Mouse (Mus musculus): ENCODE results near the gene Plppr1. TPM values are rescaled to one million over a fixed set of nuclear protein-coding genes. Genes with fewer than 3 reads are reported as not detected.

Gene Plppr1
- polyA plus RNA-seq, 1 experiment, result not detected

DNA sequence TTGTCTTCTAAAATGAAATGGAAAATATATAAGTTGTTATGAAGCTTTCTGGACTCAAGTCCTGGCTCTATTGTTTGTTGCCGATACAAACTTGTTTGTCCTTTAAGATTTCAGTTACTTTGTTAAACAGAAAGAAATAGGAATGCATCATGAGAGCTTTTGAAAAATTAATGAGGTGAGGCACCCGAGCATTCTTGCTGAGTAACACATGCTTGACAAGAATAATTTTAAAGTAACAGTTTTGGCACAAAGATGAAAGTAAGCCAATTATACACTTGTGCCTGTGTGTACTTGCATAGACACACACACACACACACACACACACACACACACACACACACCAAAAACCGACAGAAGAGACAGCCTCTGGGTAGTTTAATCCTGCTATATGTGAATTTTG, 155.3 kb downstream of the Plppr1 start:
- Histone ChIP-seq H3K4me3 (ENCODE audit: low read depth, low read length) (no peak overlapping the region), H3K9me3 (replicated peaks; ENCODE audit: control insufficient read depth, insufficient read depth, low read length, poor library complexity, severe bottlenecking) (no peaks in the 10 kb centered on the region), H3K4me1 (ENCODE audit: control insufficient read depth, insufficient read depth, low read length) (no peaks in the 10 kb centered on the region), H3K27me3 (ENCODE audit: control insufficient read depth, insufficient read depth, low read length, poor library complexity, severe bottlenecking) (no peaks in the 10 kb centered on the region), H3K9ac (ENCODE audit: low read depth, poor library complexity, severe bottlenecking) (no peak overlapping the region), H3K27ac (ENCODE audit: insufficient read depth, low read length) (no peak overlapping the region), H3K36me3 (ENCODE audit: control insufficient read depth, insufficient read depth, low read length, poor library complexity, severe bottlenecking) (no peaks in the 10 kb centered on the region)
- TF ChIP-seq CTCF (IDR thresholded peaks at IDR 0.05; ENCODE audit: low read depth, low read length) (no peak), EP300 (IDR thresholded peaks at IDR 0.05; ENCODE audit: insufficient read depth, low read depth, low read length) (no peak), POLR2A (IDR thresholded peaks at IDR 0.05; ENCODE audit: insufficient read depth, low read length) (no peak)

- no peak for TF ChIP-seq POLR2A (IDR thresholded peaks at IDR 0.05; ENCODE audit: insufficient read depth, low read length)
- no peak for TF ChIP-seq EP300 (IDR thresholded peaks at IDR 0.05; ENCODE audit: insufficient read depth, low read depth, low read length)
- no peak for TF ChIP-seq CTCF (IDR thresholded peaks at IDR 0.05; ENCODE audit: low read depth, low read length)
- Histone ChIP-seq H3K4me3 (ENCODE audit: low read depth, low read length) (no peak overlapping the region), H3K27me3 (ENCODE audit: control insufficient read depth, insufficient read depth, low read length, poor library complexity, severe bottlenecking) (no peaks in the 10 kb centered on the region), H3K9me3 (replicated peaks; ENCODE audit: control insufficient read depth, insufficient read depth, low read length, poor library complexity, severe bottlenecking) (no peaks in the 10 kb centered on the region; the same call in 1 of the 2 replicates), H3K9ac (ENCODE audit: low read depth, poor library complexity, severe bottlenecking) (no peak overlapping the region), H3K27ac (ENCODE audit: insufficient read depth, low read length) (no peak overlapping the region), H3K4me1 (ENCODE audit: control insufficient read depth, insufficient read depth, low read length) (no peaks in the 10 kb centered on the region), H3K36me3 (ENCODE audit: control insufficient read depth, insufficient read depth, low read length, poor library complexity, severe bottlenecking) (no peaks in the 10 kb centered on the region)
Measured at GRCm38 (mm10) chr4:49223501-49223900, 164.4 kb downstream of the Plppr1 start.

- Histone ChIP-seq H3K4me3 (ENCODE audit: low read depth, low read length) (no peak overlapping the region), H3K9ac (ENCODE audit: low read depth, poor library complexity, severe bottlenecking) (no peak overlapping the region), H3K36me3 (ENCODE audit: control insufficient read depth, insufficient read depth, low read length, poor library complexity, severe bottlenecking) (no peaks in the 10 kb centered on the region), H3K27me3 (ENCODE audit: control insufficient read depth, insufficient read depth, low read length, poor library complexity, severe bottlenecking) (no peaks in the 10 kb centered on the region), H3K27ac (ENCODE audit: insufficient read depth, low read length) (no peak overlapping the region), H3K9me3 (replicated peaks; ENCODE audit: control insufficient read depth, insufficient read depth, low read length, poor library complexity, severe bottlenecking) (no peaks in the 10 kb centered on the region; the same call in 1 of the 2 replicates), H3K4me1 (ENCODE audit: control insufficient read depth, insufficient read depth, low read length) (no peaks in the 10 kb centered on the region)
- no peak for TF ChIP-seq CTCF (IDR thresholded peaks at IDR 0.05; ENCODE audit: low read depth, low read length)
- no peak for TF ChIP-seq POLR2A (IDR thresholded peaks at IDR 0.05; ENCODE audit: insufficient read depth, low read length)
- no peak for TF ChIP-seq EP300 (IDR thresholded peaks at IDR 0.05; ENCODE audit: insufficient read depth, low read depth, low read length)
Measured at GRCm38 (mm10) chr4:49225021-49225420, 165.9 kb downstream of the Plppr1 start.

DNA sequence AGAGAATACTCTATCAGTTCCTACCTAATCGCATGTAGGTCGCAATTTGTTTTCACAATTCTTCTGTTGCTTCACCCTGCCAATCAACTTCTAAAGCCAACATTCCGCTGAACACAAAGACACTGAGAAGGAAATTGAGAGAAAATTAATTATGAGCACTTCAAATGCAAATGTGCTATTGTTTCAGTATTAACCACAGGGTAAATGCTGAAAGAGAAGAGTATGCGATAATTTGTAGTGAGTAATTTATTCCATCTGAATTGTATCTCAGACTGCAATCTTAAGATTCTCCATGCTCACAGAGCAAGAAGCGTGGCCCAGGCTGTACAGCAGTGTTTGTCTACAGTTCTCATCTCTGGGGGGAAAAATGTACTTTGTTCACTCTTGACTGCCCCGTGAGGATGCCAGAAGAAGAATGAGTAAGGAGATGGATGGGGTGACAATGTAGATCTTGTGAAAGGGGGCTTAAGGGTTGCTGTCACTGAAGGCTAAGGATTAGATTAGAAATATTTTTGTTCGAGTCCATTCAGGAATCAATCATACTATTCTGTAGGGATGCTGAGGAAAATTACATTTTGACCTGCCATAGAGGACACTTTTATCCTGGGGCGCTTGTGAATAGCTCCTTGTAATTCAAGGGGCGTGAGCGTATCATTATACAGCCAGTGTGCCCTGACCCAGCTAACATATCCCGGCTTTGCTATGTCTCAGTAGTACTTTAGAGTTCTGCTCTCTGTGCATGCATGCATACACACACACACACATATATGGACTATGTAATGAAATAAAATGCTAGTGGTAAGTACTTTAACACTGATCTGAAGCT, 173.3 kb downstream of the Plppr1 start:
- Histone ChIP-seq H3K36me3 (ENCODE audit: control insufficient read depth, insufficient read depth, low read length, poor library complexity, severe bottlenecking) (no peaks in the 10 kb centered on the region), H3K27me3 (ENCODE audit: control insufficient read depth, insufficient read depth, low read length, poor library complexity, severe bottlenecking) (no peaks in the 10 kb centered on the region), H3K9ac (ENCODE audit: low read depth, poor library complexity, severe bottlenecking) (no peak overlapping the region), H3K4me1 (ENCODE audit: control insufficient read depth, insufficient read depth, low read length) (no peaks in the 10 kb centered on the region), H3K9me3 (replicated peaks; ENCODE audit: control insufficient read depth, insufficient read depth, low read length, poor library complexity, severe bottlenecking) (no peaks in the 10 kb centered on the region), H3K4me3 (ENCODE audit: low read depth, low read length) (no peak overlapping the region), H3K27ac (ENCODE audit: insufficient read depth, low read length) (no peak overlapping the region)
- no peak for TF ChIP-seq POLR2A (IDR thresholded peaks at IDR 0.05; ENCODE audit: insufficient read depth, low read length)
- no peak for TF ChIP-seq CTCF (IDR thresholded peaks at IDR 0.05; ENCODE audit: low read depth, low read length)
- no peak for TF ChIP-seq EP300 (IDR thresholded peaks at IDR 0.05; ENCODE audit: insufficient read depth, low read depth, low read length)

- Histone ChIP-seq H3K27ac (ENCODE audit: insufficient read depth, low read length) (no peak overlapping the region), H3K36me3 (ENCODE audit: control insufficient read depth, insufficient read depth, low read length, poor library complexity, severe bottlenecking) (no peaks in the 10 kb centered on the region), H3K4me1 (ENCODE audit: control insufficient read depth, insufficient read depth, low read length) (no peaks in the 10 kb centered on the region), H3K9me3 (replicated peaks; ENCODE audit: control insufficient read depth, insufficient read depth, low read length, poor library complexity, severe bottlenecking) (no peaks in the 10 kb centered on the region), H3K9ac (ENCODE audit: low read depth, poor library complexity, severe bottlenecking) (no peak overlapping the region), H3K4me3 (ENCODE audit: low read depth, low read length) (no peak overlapping the region), H3K27me3 (ENCODE audit: control insufficient read depth, insufficient read depth, low read length, poor library complexity, severe bottlenecking) (no peaks in the 10 kb centered on the region)
- TF ChIP-seq CTCF (IDR thresholded peaks at IDR 0.05; ENCODE audit: low read depth, low read length), result no peak
- no peak for TF ChIP-seq EP300 (IDR thresholded peaks at IDR 0.05; ENCODE audit: insufficient read depth, low read depth, low read length)
- no peak for TF ChIP-seq POLR2A (IDR thresholded peaks at IDR 0.05; ENCODE audit: insufficient read depth, low read length)
Measured at GRCm38 (mm10) chr4:49233032-49233406, 173.9 kb downstream of the Plppr1 start.

DNA sequence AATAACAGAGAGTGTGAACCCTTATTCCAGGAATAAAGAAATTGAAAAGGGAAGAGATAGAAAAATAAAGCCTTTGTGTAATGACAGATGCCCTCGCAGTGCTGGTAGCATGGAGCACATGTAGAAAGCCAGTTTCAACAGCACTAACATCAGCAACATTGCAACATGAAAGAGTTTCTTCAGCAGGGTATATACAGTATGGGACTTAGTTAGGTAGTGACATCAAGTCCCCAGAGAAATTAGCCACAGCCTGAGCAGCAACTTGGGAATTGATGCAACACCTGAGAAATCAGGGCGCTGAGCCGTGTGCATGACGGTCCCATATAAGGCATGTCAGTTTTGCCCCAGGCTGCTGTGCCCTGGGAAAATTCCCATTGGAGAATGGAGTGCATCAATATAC, 179.0 kb downstream of the Plppr1 start:
- TF ChIP-seq EP300 (IDR thresholded peaks at IDR 0.05; ENCODE audit: insufficient read depth, low read depth, low read length) (no peak), POLR2A (IDR thresholded peaks at IDR 0.05; ENCODE audit: insufficient read depth, low read length) (no peak), CTCF (IDR thresholded peaks at IDR 0.05; ENCODE audit: low read depth, low read length) (no peak)
- H3K9me3 ChIP-seq (replicated peaks; ENCODE audit: control insufficient read depth, insufficient read depth, low read length, poor library complexity, severe bottlenecking), result no peaks in the 10 kb centered on the region
- no peak overlapping the region for H3K9ac ChIP-seq (ENCODE audit: low read depth, poor library complexity, severe bottlenecking)
- H3K27me3 ChIP-seq (ENCODE audit: control insufficient read depth, insufficient read depth, low read length, poor library complexity, severe bottlenecking), result no peaks in the 10 kb centered on the region
- H3K27ac ChIP-seq (ENCODE audit: insufficient read depth, low read length), result no peak overlapping the region
- H3K4me3 ChIP-seq (ENCODE audit: low read depth, low read length), result no peak overlapping the region
- no peaks in the 10 kb centered on the region for H3K36me3 ChIP-seq (ENCODE audit: control insufficient read depth, insufficient read depth, low read length, poor library complexity, severe bottlenecking)
- no peaks in the 10 kb centered on the region for H3K4me1 ChIP-seq (ENCODE audit: control insufficient read depth, insufficient read depth, low read length)
